Mouse (Mus musculus): ENCODE data around the gene Pramel7. TPM values are rescaled to one million over a fixed set of nuclear protein-coding genes. Genes with fewer than 3 reads are reported as not detected.

Gene Pramel7
- polyA plus RNA-seq, 1 experiment from 2014 or later, result not detected

GRCm38 (mm10) chr2:87461769-87462168 lies 35.1 kb downstream of the Pramel7 start:
- H3K4me3 ChIP-seq, result no peak overlapping the region
- no peaks in the 10 kb centered on the region for H3K36me3 ChIP-seq
- H3K27me3 ChIP-seq (ENCODE audit: low read depth, poor library complexity, severe bottlenecking), result no peaks in the 10 kb centered on the region
- DNase-seq (ENCODE audit: low spot score), result no peak
- no peaks in the 10 kb centered on the region for H3K4me1 ChIP-seq
- H3K9me3 ChIP-seq (replicated peaks), result no peaks in the 10 kb centered on the region
- WGBS, result 93% methylated on average over 4 of the region's 4 CpGs
- no peak overlapping the region for H3K27ac ChIP-seq (replicated peaks)

GRCm38 (mm10) chr2:87453662-87454061 lies 43.2 kb downstream of the Pramel7 start, which contains the start of gene Olfr1126:
Olfr1126 (plus strand) TSS chr2:87453962.
- H3K4me3 ChIP-seq, result no peak within 1 kb of the TSS
- H3K27ac ChIP-seq (replicated peaks), result no peak within 1 kb of the TSS
- no peak for DNase-seq (ENCODE audit: low spot score)
- H3K27me3 ChIP-seq (ENCODE audit: low read depth, poor library complexity, severe bottlenecking), result no peaks in the 10 kb centered on the region
- no peaks in the 10 kb centered on the region for H3K4me1 ChIP-seq
- no peaks in the 10 kb centered on the region for H3K9me3 ChIP-seq (replicated peaks)
- H3K36me3 ChIP-seq, result no peaks in the 10 kb centered on the region

Other genes starting within 250 kb of the Pramel7 start
- not detected in 2 replicates for gene Olfr1115, start 249.1 kb downstream of the Pramel7 start, polyA plus RNA-seq (2016; fragmentation: Nextera tagmentation; extraction: Ambion mirVana)
- not detected in 2 replicates for gene Olfr1116, start 229.6 kb downstream of the Pramel7 start, polyA plus RNA-seq (2016; fragmentation: Nextera tagmentation; extraction: Ambion mirVana)
- gene Olfr1118, start 189.5 kb downstream of the Pramel7 start, polyA plus RNA-seq (2016; fragmentation: Nextera tagmentation; extraction: Ambion mirVana), result not detected in 2 replicates
- gene Olfr1120, start 142.3 kb downstream of the Pramel7 start, polyA plus RNA-seq (2016; fragmentation: Nextera tagmentation; extraction: Ambion mirVana), result not detected in 2 replicates
- gene Olfr1121, start 127.2 kb downstream of the Pramel7 start, polyA plus RNA-seq (2016; fragmentation: Nextera tagmentation; extraction: Ambion mirVana), result not detected in 2 replicates
- gene Olfr1122, start 111.2 kb downstream of the Pramel7 start, polyA plus RNA-seq (2016; fragmentation: Nextera tagmentation; extraction: Ambion mirVana), result 0.02 TPM in 1 of 2 replicates, not detected in the other
- not detected in 2 replicates for gene Olfr1123, start 80.5 kb downstream of the Pramel7 start, polyA plus RNA-seq (2016; fragmentation: Nextera tagmentation; extraction: Ambion mirVana)
- gene Olfr1124, start 66.8 kb downstream of the Pramel7 start, polyA plus RNA-seq (2016; fragmentation: Nextera tagmentation; extraction: Ambion mirVana), result 0.06 and 0.07 TPM in 2 replicates
- not detected in 2 replicates for gene Olfr1126, start 43.1 kb downstream of the Pramel7 start, polyA plus RNA-seq (2016; fragmentation: Nextera tagmentation; extraction: Ambion mirVana)
- not detected in 2 replicates for gene Pramel6, start 9.5 kb upstream of the Pramel7 start, polyA plus RNA-seq (2016; fragmentation: Nextera tagmentation; extraction: Ambion mirVana)
- not detected in 2 replicates for gene Olfr153, start 34.7 kb upstream of the Pramel7 start, polyA plus RNA-seq (2016; fragmentation: Nextera tagmentation; extraction: Ambion mirVana)
- gene Olfr1128, start 48.4 kb upstream of the Pramel7 start, polyA plus RNA-seq (2016; fragmentation: Nextera tagmentation; extraction: Ambion mirVana), result not detected in 2 replicates
- gene Olfr1129, start 76.8 kb upstream of the Pramel7 start, polyA plus RNA-seq (2016; fragmentation: Nextera tagmentation; extraction: Ambion mirVana), result not detected in 2 replicates
- not detected in 2 replicates for gene Olfr1130, start 109.1 kb upstream of the Pramel7 start, polyA plus RNA-seq (2016; fragmentation: Nextera tagmentation; extraction: Ambion mirVana)
- not detected in 2 replicates for gene Olfr1131, start 130.0 kb upstream of the Pramel7 start, polyA plus RNA-seq (2016; fragmentation: Nextera tagmentation; extraction: Ambion mirVana)
- gene Olfr1132, start 140.4 kb upstream of the Pramel7 start, polyA plus RNA-seq (2016; fragmentation: Nextera tagmentation; extraction: Ambion mirVana), result not detected in 2 replicates
- not detected in 2 replicates for gene Olfr1133, start 150.3 kb upstream of the Pramel7 start, polyA plus RNA-seq (2016; fragmentation: Nextera tagmentation; extraction: Ambion mirVana)
- not detected in 2 replicates for gene Olfr1134, start 161.4 kb upstream of the Pramel7 start, polyA plus RNA-seq (2016; fragmentation: Nextera tagmentation; extraction: Ambion mirVana)
- gene Olfr1135, start 176.6 kb upstream of the Pramel7 start, polyA plus RNA-seq (2016; fragmentation: Nextera tagmentation; extraction: Ambion mirVana), result not detected in 2 replicates
- gene Olfr1136, start 196.9 kb upstream of the Pramel7 start, polyA plus RNA-seq (2016; fragmentation: Nextera tagmentation; extraction: Ambion mirVana), result not detected in 2 replicates
- gene Olfr1137, start 216.1 kb upstream of the Pramel7 start, polyA plus RNA-seq (2016; fragmentation: Nextera tagmentation; extraction: Ambion mirVana), result not detected in 2 replicates
- not detected in 2 replicates for gene Olfr1138, start 242.9 kb upstream of the Pramel7 start, polyA plus RNA-seq (2016; fragmentation: Nextera tagmentation; extraction: Ambion mirVana)
- not detected in 2 replicates for gene Olfr1140, start 246.7 kb upstream of the Pramel7 start, polyA plus RNA-seq (2016; fragmentation: Nextera tagmentation; extraction: Ambion mirVana)